Mouse (Mus musculus) layer of hippocampus, adult 9-10 months (tissue): ENCODE measurements at regions not wholly inside any gene's neighbourhood (a gene's known extent, or its start where the extent isn't known, plus 50 kb on each side); places are given as distances from the start of the nearest gene placed in this dataset.
A peak's percentile ranks its signal among the peaks of the same experiment; 100 is the strongest.

Experiments
- DNase-seq: peaks from one replicate; pipeline ENCODE4 v3.0.0; 2022; ENCODE audit warnings: low spot score

- DNase-seq: peak; percentile 16
Measured at GRCm38 (mm10) chr2:17065149-17066145, 665.8 kb downstream of the Nebl start.
